Mouse (Mus musculus) thymus, adult 2 months (tissue): Measurements from ENCODE around the gene Cacybp.

ENCODE experiments used
- CTCF ChIP-seq: fragments of 200-500 bp; IDR thresholded peaks from 2 replicates; pipeline ENCODE4 v1.5.1; 2012; ENCODE audit warnings: mild to moderate bottlenecking, control low read depth, low read length, moderate library complexity, borderline replicate concordance; ENCODE audit not compliant: control insufficient read depth, poor library complexity, insufficient read depth; ENCODE audit errors: extremely low read depth
- POLR2A ChIP-seq: fragments of 200-500 bp; IDR thresholded peaks from 2 replicates; pipeline ENCODE4 v1.6.1; 2012; ENCODE audit warnings: mild to moderate bottlenecking, low read length, control low read depth, moderate library complexity; ENCODE audit not compliant: control insufficient read depth, poor library complexity, insufficient read depth; ENCODE audit errors: extremely low read depth

DNA sequence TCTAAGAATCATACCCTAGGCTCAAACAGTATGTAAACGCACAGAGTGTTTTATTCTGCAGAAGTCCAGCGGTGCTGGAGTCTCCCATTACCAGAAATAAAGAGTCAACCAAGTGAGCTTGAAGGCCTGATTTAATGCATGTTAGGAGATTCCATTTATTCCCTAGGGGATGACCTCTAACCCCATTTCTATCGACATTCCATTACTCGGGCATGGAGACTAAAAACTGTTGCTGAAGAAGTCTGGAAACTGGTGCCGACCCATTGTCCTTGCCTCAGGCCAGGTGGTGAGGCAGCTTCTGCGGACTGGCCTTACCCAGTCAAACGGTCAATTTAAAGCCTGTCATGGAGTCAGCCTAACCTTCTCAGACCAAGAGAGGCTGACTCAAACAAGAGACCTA, 1.5 kb upstream of the Cacybp start:
- no peak for TF ChIP-seq CTCF
- TF ChIP-seq POLR2A = no peak
